Mouse (Mus musculus) brain, embryonic 14.5 days (tissue): ENCODE data around the gene Pde4dip. TPM values are rescaled to one million over a fixed set of nuclear protein-coding genes. Genes with fewer than 3 reads are reported as not detected.
A peak's percentile ranks its signal among the peaks of the same experiment; 100 is the strongest.

Source experiments
- DNase-seq: peaks from one replicate; pipeline ENCODE4 v3.0.0-alpha.2; 2011; ENCODE audit warnings: low read depth
- CTCF ChIP-seq: fragments of 200-500 bp; IDR thresholded peaks from 2 replicates; pipeline ENCODE4 v1.5.1; 2012; ENCODE audit warnings: inconsistent platforms, mild to moderate bottlenecking, moderate library complexity, borderline replicate concordance; ENCODE audit not compliant: insufficient read depth, insufficient read length; ENCODE audit errors: extremely low read depth
- POLR2A ChIP-seq: fragments of 200-500 bp; IDR thresholded peaks from 2 replicates; pipeline ENCODE4 v1.6.1; 2012; ENCODE audit warnings: mild to moderate bottlenecking, inconsistent platforms, borderline replicate concordance; ENCODE audit not compliant: poor library complexity, insufficient read depth, insufficient read length, severe bottlenecking; ENCODE audit errors: extremely low read depth
- polyA plus RNA-seq: library from polyadenylated mRNA; depleted of rRNA; stranded (reverse); fragments of >200 nt; gene quantifications from 2 replicates; pipeline ENCODE4 v1.2.3, GENCODE M21; 2012

Gene Pde4dip
- polyA plus RNA-seq, 1 experiment = 69.0 TPM

DNA sequence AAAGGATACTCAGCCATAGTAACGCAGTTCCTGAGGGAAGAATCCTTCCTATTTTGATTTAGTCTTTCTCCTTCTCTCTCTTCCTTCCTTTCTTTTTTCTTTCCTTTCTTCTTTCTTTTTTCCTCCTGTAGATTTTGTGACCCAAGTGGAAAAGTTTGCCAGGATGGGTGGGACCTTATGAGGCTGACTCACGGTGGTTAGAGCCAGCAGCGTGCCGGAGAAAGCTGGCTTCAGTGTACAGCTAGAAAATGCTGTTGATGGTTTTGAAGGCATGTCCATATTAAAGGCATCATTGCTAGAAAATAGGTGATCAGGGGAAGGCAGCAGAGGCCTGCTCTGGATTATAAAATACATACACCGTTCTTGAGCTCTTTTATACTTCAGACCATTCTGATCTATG, 52.6 kb downstream of the Pde4dip start:
- no peak for DNase-seq
- no peak for TF ChIP-seq POLR2A
- TF ChIP-seq CTCF = no peak

DNA sequence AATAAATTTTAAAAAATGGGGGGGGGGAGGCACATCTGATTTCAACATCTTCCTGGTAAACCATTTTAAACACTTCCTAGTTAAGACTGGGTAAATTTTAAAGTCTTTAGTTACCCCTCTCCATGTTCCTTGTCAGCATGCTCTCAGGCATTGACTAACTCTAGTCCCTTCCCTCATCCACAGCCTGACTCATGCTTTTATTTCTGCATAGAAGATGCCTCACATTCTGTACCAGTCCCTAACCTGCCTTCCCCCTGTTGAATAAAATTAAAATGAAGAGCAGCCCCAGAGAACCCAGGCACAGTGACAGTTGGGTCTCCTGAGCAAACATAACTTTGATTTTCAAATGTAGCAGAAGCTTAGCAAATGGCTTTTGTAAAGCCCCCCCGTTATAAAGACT, 53.9 kb downstream of the Pde4dip start:
- TF ChIP-seq CTCF (no peak), POLR2A (no peak)
- DNase-seq = no peak

DNA sequence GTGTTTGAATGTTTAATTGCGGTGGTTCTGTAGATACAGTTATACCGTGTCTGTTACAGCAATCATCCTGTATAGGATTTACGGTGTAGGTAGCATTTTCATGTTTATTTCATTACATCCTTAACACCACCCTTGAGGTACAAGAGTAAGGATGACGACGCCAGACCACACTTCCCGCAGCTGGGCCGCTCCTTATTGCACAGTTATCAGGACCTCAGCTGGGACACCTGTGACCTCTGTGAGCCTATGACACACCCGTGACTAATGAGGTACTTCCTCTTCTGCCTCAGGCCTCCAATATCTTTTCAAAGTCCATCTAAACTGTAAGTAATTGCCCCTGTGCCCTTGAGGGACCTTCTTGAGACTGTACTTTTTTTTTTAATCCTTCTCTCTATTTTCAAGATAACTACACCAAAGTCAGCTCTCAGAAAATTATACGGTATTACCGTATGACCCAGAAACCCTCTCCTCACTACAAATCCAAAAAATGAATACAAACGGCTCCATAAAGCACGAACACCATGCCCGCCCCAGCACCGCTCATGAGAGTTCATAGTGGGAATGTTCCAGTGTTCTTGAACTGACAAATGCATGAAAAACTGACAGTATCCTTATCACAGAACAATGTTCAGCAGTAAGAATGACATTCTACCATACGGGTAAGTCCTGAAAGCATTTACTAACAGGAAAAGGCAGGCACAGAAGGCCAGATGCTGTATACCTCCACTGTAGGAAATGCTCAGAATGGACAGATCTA, 56.8 kb downstream of the Pde4dip start:
- TF ChIP-seq POLR2A = no peak
- TF ChIP-seq CTCF = no peak
- no peak for DNase-seq

DNA sequence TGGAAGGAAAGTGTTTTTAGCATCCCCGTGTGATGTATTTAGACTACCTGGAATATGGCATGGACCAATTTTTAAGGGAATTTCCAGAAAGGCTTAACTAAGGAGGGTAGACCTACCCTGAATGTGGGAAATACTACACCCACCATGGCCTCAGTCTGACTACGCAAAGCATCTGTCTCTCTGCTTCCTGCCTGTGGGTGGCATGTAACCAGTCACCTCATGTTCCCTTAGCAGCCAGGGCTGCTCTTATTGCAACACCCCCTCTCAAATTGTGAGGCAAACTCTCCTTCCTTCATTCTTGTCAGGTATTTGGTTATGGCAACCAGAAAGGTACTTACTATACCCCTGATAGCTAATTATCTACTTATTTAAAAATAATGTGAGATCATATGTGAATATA, 57.9 kb downstream of the Pde4dip start:
- TF ChIP-seq CTCF = no peak
- TF ChIP-seq POLR2A = no peak
- no peak for DNase-seq

DNA sequence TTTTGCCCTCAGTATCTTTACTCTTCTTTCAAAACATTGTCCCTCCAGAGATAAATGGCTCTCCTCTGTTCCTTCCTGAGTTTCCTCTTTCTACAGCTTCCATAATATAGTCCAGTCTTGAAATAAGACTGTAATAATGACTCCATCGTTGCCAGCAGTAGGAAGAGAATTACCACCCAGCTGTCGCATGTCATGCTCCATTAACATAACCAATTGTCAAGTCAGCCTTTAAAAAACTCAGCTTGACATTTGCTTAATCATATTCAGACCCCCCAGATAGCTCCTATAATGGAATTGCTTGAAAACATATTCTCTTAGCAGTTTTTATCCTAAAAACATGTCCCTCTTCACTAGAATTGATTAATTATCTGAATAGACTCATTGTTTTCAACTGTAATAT, 58.4 kb downstream of the Pde4dip start:
- TF ChIP-seq POLR2A (no peak), CTCF (no peak)
- DNase-seq = peak; percentile 45

DNA sequence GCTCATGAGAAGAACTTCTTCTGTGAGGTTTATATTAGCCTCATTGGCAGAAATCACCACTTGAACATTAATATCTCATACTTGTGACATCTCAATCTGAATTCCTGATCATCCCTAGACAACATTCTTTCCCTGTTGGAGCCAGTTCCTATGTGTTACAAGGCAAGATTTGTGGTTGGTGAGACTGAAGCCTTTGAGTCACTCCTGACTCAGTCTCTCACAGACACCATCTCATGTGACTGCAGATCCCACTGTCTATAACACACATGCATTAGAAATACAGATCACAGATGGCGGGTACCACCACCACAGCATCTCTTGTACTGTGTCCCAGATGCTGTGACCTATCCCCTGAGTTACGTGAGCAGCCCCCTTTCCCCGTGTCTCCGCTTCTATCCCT, 60.2 kb downstream of the Pde4dip start:
- TF ChIP-seq POLR2A (no peak), CTCF (no peak)
- no peak for DNase-seq

DNA sequence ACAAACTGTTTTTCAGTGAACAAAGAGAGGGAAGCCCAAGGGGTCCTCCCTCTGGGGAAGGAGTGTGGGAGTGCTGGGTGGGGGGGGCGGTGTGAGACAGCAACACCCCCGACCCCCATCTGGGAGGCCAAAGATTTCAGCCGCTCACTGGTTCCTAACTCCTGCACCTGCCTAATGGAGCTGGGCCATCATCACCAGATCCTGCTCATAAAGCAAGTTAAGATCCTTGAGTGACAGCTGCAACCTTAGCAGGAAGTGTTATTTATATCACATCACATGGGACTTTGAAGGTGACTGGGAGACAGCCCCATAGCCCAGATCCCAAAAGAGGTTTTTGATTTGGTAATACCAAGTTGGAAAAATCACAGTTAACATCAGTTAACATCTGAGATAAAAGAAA, 63.3 kb downstream of the Pde4dip start:
- TF ChIP-seq CTCF (no peak), POLR2A (no peak)
- DNase-seq = no peak

DNA sequence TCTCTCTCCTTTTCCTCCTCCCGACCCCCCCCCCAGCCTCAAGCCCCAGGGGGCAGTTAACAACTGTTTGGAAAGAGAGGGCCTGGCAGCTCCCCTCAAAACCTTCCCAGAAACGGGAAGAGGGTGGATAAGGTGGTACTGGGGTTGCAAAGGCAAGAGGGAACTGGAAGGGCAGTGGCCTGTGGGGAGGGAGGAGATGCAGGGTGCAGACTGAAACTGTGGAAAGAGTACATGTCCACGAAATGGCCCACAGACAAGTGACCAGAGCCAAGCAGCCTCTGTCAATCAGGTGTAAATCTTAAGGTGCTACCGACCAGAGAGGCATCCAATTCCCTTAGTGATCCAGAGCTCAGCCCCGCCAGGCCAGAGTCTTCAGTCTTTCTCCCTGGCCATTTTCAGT, 63.8 kb downstream of the Pde4dip start:
- TF ChIP-seq POLR2A (no peak), CTCF (no peak)
- DNase-seq = no peak

DNA sequence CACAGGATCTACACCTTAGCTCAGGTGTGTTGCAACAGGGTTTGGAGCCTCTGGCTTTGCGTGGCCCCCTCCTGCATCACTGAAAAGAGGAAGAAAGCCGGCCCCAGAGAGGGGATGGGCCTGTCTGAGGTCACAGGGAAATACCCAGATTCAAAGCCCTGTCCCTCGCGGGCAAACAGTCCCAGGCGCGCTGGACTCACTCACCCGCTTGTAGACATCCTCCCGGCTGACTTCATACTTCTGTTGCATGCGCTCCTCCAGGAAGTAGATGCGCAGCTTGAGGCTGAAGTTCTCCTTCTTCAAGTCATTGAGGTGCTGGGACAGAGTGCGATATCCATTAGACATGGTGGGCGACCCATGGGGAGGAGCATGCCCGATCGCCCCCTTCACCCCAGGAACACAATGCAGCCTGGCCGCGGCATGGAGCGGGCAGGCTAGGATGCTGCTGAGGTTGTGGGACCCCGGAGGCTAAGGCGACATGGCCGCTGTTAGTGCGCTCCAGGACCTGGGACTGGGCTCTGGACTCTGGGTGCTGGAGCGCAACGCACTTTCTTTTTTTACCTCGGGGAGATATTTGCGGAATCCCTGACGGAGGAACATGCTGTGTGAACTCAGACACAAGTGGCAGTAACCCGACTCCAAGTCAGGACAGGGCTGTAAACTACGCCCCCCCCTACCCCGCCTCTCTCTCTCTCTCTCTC, 64.3 kb downstream of the Pde4dip start:
- peak; percentile 32 for DNase-seq
- TF ChIP-seq CTCF = no peak
- no peak for TF ChIP-seq POLR2A

DNA sequence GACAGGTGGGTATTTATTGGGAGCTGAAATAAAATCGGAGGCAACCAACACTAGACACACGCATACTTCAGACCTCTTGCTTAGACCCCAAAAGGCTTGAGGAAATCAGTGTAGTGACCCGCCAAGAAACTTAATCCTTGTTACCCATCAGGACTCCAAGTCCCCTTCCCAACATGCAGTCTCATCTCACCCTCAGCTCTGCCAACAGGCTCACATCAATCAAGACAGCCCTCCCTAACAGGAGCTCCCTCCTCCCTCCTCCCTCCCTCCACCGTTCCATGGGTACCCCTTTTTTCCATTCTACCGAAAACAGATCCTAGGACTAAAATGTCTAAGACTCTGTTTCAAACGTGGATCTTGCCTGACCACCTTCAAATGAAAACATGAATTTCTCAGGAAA, 65.1 kb downstream of the Pde4dip start:
- DNase-seq = no peak
- TF ChIP-seq POLR2A (no peak), CTCF (no peak)

DNA sequence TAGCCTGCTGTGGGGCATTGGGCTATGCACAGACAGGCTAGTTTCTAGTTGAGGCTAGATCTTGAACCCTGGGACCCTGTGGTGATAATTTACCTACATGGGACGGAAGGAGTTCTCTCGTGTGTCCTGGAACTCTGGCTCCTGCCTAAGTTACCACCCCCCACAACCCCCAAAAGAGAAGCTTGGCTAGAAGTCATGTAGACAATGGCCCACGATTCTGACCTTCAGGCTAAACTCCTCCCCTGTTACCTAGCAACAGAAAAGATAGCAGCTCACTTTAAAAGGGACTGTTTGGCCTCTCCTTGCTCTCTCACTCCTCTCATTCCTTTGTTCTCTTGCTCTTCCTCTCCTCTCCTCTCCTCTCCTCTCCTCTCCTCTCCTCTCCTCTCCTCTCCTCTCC, 69.5 kb downstream of the Pde4dip start:
- TF ChIP-seq POLR2A = no peak
- TF ChIP-seq CTCF = no peak
- DNase-seq = no peak
